Mouse (Mus musculus): ENCODE measurements at regions not wholly inside any gene's neighbourhood (a gene's known extent, or its start where the extent isn't known, plus 50 kb on each side); places are given as distances from the start of the nearest gene placed in this dataset.

GRCm38 (mm10) chr16:87022041-87022440, 331.9 kb upstream of the N6amt1 start:
- WGBS (ENCODE audit: insufficient replicate concordance) = 76% methylated on average over 4 of the region's 4 CpGs

GRCm38 (mm10) chr16:87017107-87017670, 336.8 kb upstream of the N6amt1 start:
- Histone ChIP-seq H3K9me3 (ENCODE audit: low read length) (no peaks in the 10 kb centered on the region), H3K27me3 (ENCODE audit: insufficient read depth, low read length) (no peaks in the 10 kb centered on the region), H3K27ac (ENCODE audit: low read depth) (no peak overlapping the region), H3K36me3 (replicated peaks; ENCODE audit: insufficient read depth, low read length) (no peaks in the 10 kb centered on the region), H3K4me1 (ENCODE audit: insufficient read depth) (no peaks in the 10 kb centered on the region), H3K4me2 (ENCODE audit: low read depth, low read length) (no peak overlapping the region), H3K4me3 (ENCODE audit: low read depth, low read length) (no peak overlapping the region), H3K9ac (replicated peaks) (no peak overlapping the region)
- 80% methylated on average over 7 of the region's 7 CpGs for WGBS (ENCODE audit: insufficient replicate concordance)
- DNase-seq (no peak), ATAC-seq (no peak)
- TF ChIP-seq EP300 (IDR thresholded peaks at IDR 0.05; ENCODE audit: low read depth) (no peak), CTCF (IDR thresholded peaks at IDR 0.05; ENCODE audit: low read depth) (no peak)

More at GRCm38 (mm10) chr16:87022041-87022440, 331.9 kb upstream of the N6amt1 start:
- no peak overlapping the region for H3K4me3 ChIP-seq (ENCODE audit: low read depth, low read length)
- no peaks in the 10 kb centered on the region for H3K4me1 ChIP-seq (ENCODE audit: insufficient read depth)
- DNase-seq = no peak
- H3K4me2 ChIP-seq (ENCODE audit: low read depth, low read length) = no peak overlapping the region
- H3K36me3 ChIP-seq (replicated peaks; ENCODE audit: insufficient read depth, low read length) = no peaks in the 10 kb centered on the region
- H3K27ac ChIP-seq (ENCODE audit: low read depth) = no peak overlapping the region
- no peak for TF ChIP-seq EP300 (IDR thresholded peaks at IDR 0.05; ENCODE audit: low read depth)
- no peak for ATAC-seq
- H3K9ac ChIP-seq (replicated peaks) = no peak overlapping the region
- no peaks in the 10 kb centered on the region for H3K9me3 ChIP-seq (ENCODE audit: low read length)
- no peaks in the 10 kb centered on the region for H3K27me3 ChIP-seq (ENCODE audit: insufficient read depth, low read length)

GRCm38 (mm10) chr16:87001579-87001978, 352.4 kb upstream of the N6amt1 start:
- no peak overlapping the region for H3K4me3 ChIP-seq (ENCODE audit: low read depth, low read length)
- DNase-seq (no peak), ATAC-seq (no peak)
- H3K4me2 ChIP-seq (ENCODE audit: low read depth, low read length) = no peak overlapping the region
- no peaks in the 10 kb centered on the region for H3K36me3 ChIP-seq (replicated peaks; ENCODE audit: insufficient read depth, low read length)
- 53% methylated on average over 3 of the region's 3 CpGs for WGBS (ENCODE audit: insufficient replicate concordance)
- H3K27me3 ChIP-seq (ENCODE audit: insufficient read depth, low read length) = no peaks in the 10 kb centered on the region
- no peak for TF ChIP-seq CTCF (IDR thresholded peaks at IDR 0.05; ENCODE audit: low read depth)
- TF ChIP-seq EP300 (IDR thresholded peaks at IDR 0.05; ENCODE audit: low read depth) = no peak
- H3K9me3 ChIP-seq (ENCODE audit: low read length) = no peaks in the 10 kb centered on the region
- H3K27ac ChIP-seq (ENCODE audit: low read depth) = no peak overlapping the region
- no peaks in the 10 kb centered on the region for H3K4me1 ChIP-seq (ENCODE audit: insufficient read depth)
- H3K9ac ChIP-seq (replicated peaks) = no peak overlapping the region

DNA sequence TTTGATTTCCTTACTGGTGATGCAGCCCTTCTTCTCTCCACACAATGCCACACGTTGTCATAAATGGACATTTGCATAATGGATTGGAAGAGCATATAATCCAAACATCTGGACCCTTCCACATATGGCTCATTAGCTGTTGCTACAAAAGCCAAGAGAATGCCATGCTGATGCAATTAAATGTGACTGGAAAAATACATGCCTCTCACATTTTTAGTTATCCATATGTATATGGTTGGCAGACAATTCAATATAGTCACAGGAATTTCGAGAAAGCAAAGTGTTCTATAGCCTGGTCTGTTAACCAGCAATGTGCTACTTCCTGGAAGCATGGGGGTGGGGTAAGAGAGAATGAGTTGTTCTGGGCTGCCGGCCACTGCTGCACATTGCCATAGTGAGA, 352.9 kb upstream of the N6amt1 start:
- no peak overlapping the region for H3K4me2 ChIP-seq (ENCODE audit: low read depth, low read length)
- TF ChIP-seq EP300 (IDR thresholded peaks at IDR 0.05; ENCODE audit: low read depth) (no peak), CTCF (IDR thresholded peaks at IDR 0.05; ENCODE audit: low read depth) (no peak)
- no peak overlapping the region for H3K27ac ChIP-seq (ENCODE audit: low read depth)
- no peaks in the 10 kb centered on the region for H3K36me3 ChIP-seq (replicated peaks; ENCODE audit: insufficient read depth, low read length)
- no peak for ATAC-seq
- no peak overlapping the region for H3K9ac ChIP-seq (replicated peaks)
- no peak for DNase-seq
- no peaks in the 10 kb centered on the region for H3K27me3 ChIP-seq (ENCODE audit: insufficient read depth, low read length)
- no peaks in the 10 kb centered on the region for H3K9me3 ChIP-seq (ENCODE audit: low read length)
- no peaks in the 10 kb centered on the region for H3K4me1 ChIP-seq (ENCODE audit: insufficient read depth)
- 43% methylated on average over 3 of the region's 3 CpGs for WGBS (ENCODE audit: insufficient replicate concordance)
- no peak overlapping the region for H3K4me3 ChIP-seq (ENCODE audit: low read depth, low read length)

- H3K27ac ChIP-seq (ENCODE audit: low read depth) = no peak overlapping the region
- no peaks in the 10 kb centered on the region for H3K9me3 ChIP-seq (ENCODE audit: low read length)
- H3K27me3 ChIP-seq (ENCODE audit: insufficient read depth, low read length) = no peaks in the 10 kb centered on the region
- no peaks in the 10 kb centered on the region for H3K4me1 ChIP-seq (ENCODE audit: insufficient read depth)
- WGBS (ENCODE audit: insufficient replicate concordance) = 71% methylated on average over 3 of the region's 3 CpGs
- no peaks in the 10 kb centered on the region for H3K36me3 ChIP-seq (replicated peaks; ENCODE audit: insufficient read depth, low read length)
- DNase-seq (no peak), ATAC-seq (no peak)
- H3K4me2 ChIP-seq (ENCODE audit: low read depth, low read length) = no peak overlapping the region
- no peak overlapping the region for H3K4me3 ChIP-seq (ENCODE audit: low read depth, low read length)
- TF ChIP-seq CTCF (IDR thresholded peaks at IDR 0.05; ENCODE audit: low read depth) (no peak), EP300 (IDR thresholded peaks at IDR 0.05; ENCODE audit: low read depth) (no peak)
- no peak overlapping the region for H3K9ac ChIP-seq (replicated peaks)
These were observed 382.3 kb upstream of the N6amt1 start for GRCm38 (mm10) chr16:86971691-86972090.

GRCm38 (mm10) chr16:86949681-86950080, 404.3 kb upstream of the N6amt1 start:
- H3K36me3 ChIP-seq (replicated peaks; ENCODE audit: insufficient read depth, low read length) = no peaks in the 10 kb centered on the region
- no peaks in the 10 kb centered on the region for H3K27me3 ChIP-seq (ENCODE audit: insufficient read depth, low read length)
- DNase-seq (no peak), ATAC-seq (no peak)
- H3K4me1 ChIP-seq (ENCODE audit: insufficient read depth) = no peaks in the 10 kb centered on the region
- no peak overlapping the region for H3K27ac ChIP-seq (ENCODE audit: low read depth)
- WGBS (ENCODE audit: insufficient replicate concordance) = 74% methylated on average over 6 of the region's 6 CpGs
- no peak overlapping the region for H3K9ac ChIP-seq (replicated peaks)
- no peaks in the 10 kb centered on the region for H3K9me3 ChIP-seq (ENCODE audit: low read length)
- no peak overlapping the region for H3K4me3 ChIP-seq (ENCODE audit: low read depth, low read length)
- no peak overlapping the region for H3K4me2 ChIP-seq (ENCODE audit: low read depth, low read length)
- TF ChIP-seq CTCF (IDR thresholded peaks at IDR 0.05; ENCODE audit: low read depth) (no peak), EP300 (IDR thresholded peaks at IDR 0.05; ENCODE audit: low read depth) (no peak)

Measured in liver, postnatal 0 days (tissue).